Mouse (Mus musculus) embryo, embryonic 11 days (tissue): ENCODE data around the gene Crygn.
"Not testable (repeated sequence)": the region's sequence is repeated elsewhere in the genome, so short reads cannot be mapped to it uniquely, and the experiment has no call there.

Experiments
- DNase-seq: peaks from one replicate; pipeline ENCODE4 v3.0.0-alpha.2; 2015

The Crygn gene

GRCm38 (mm10) chr5:24757816-24758215, at the start of gene Crygn:
TSS of gene Crygn (minus strand) at chr5:24758008.
- DNase-seq, result no peak

- DNase-seq, result no peak
Measured at GRCm38 (mm10) chr5:24805222-24805621, 47.4 kb upstream of the Crygn start.

GRCm38 (mm10) chr5:24804661-24805060, 46.9 kb upstream of the Crygn start:
- no peak for DNase-seq

- no peak for DNase-seq
Measured at GRCm38 (mm10) chr5:24801841-24802624, 44.2 kb upstream of the Crygn start.

GRCm38 (mm10) chr5:24800416-24800815, 42.6 kb upstream of the Crygn start:
- DNase-seq, result peak; percentile 44

GRCm38 (mm10) chr5:24798639-24799038, 40.8 kb upstream of the Crygn start:
- DNase-seq, result no peak

GRCm38 (mm10) chr5:24797858-24798257, 40.0 kb upstream of the Crygn start:
- no peak for DNase-seq

GRCm38 (mm10) chr5:24792961-24793360, 35.2 kb upstream of the Crygn start:
- DNase-seq, result no peak

GRCm38 (mm10) chr5:24782957-24783356, 25.1 kb upstream of the Crygn start:
- no peak for DNase-seq

GRCm38 (mm10) chr5:24781048-24781447, 23.2 kb upstream of the Crygn start:
- no peak for DNase-seq

GRCm38 (mm10) chr5:24779881-24780512, 22.2 kb upstream of the Crygn start:
- DNase-seq, result peak; percentile 55

- DNase-seq, result no peak
Measured at GRCm38 (mm10) chr5:24779321-24779720, 21.5 kb upstream of the Crygn start.

GRCm38 (mm10) chr5:24778843-24779140, 21.0 kb upstream of the Crygn start:
- no peak for DNase-seq

- DNase-seq, result peak; percentile 30
Measured at GRCm38 (mm10) chr5:24778082-24778842, 20.5 kb upstream of the Crygn start.

GRCm38 (mm10) chr5:24776681-24777080, 18.9 kb upstream of the Crygn start:
- no peak for DNase-seq

- DNase-seq, result not testable (repeated sequence)
Measured at GRCm38 (mm10) chr5:24774549-24774948, 16.7 kb upstream of the Crygn start.

- no peak for DNase-seq
Measured at GRCm38 (mm10) chr5:24756931-24757330, 877 bp downstream of the Crygn start.

GRCm38 (mm10) chr5:24752175-24752498, 5.7 kb downstream of the Crygn start:
- DNase-seq, result no peak

GRCm38 (mm10) chr5:24751305-24752174, 6.3 kb downstream of the Crygn start:
- DNase-seq, result peak; percentile 81

- DNase-seq, result peak; percentile 93
Measured at GRCm38 (mm10) chr5:24750321-24751304, 7.2 kb downstream of the Crygn start.

- no peak for DNase-seq
Measured at GRCm38 (mm10) chr5:24749731-24750130, 8.1 kb downstream of the Crygn start.

- DNase-seq, result no peak
Measured at GRCm38 (mm10) chr5:24747533-24747932, 10.3 kb downstream of the Crygn start.
